Mouse (Mus musculus) layer of hippocampus, postnatal 36 days (tissue): ENCODE results near the gene Kptn. TPM values are rescaled to one million over a fixed set of nuclear protein-coding genes. Genes with fewer than 3 reads are reported as not detected.

Source experiments
- DNase-seq, 2 experiments: peaks; one replicate each; pipeline ENCODE4 v3.0.0; 2022
- total RNA-seq, 2 experiments: library from RNA; stranded (reverse); gene quantifications; 2 replicates each; pipeline ENCODE4 v1.2.3; 2021

Kptn gene
- total RNA-seq, 2 experiments from 2014 or later, result 32.0 to 37.8 TPM

- no peak for DNase-seq
Observed at GRCm38 (mm10) chr7:16125829-16126228, 6.1 kb downstream of the Kptn start.

GRCm38 (mm10) chr7:16128344-16128743, 8.6 kb downstream of the Kptn start:
- DNase-seq, result no peak

DNA sequence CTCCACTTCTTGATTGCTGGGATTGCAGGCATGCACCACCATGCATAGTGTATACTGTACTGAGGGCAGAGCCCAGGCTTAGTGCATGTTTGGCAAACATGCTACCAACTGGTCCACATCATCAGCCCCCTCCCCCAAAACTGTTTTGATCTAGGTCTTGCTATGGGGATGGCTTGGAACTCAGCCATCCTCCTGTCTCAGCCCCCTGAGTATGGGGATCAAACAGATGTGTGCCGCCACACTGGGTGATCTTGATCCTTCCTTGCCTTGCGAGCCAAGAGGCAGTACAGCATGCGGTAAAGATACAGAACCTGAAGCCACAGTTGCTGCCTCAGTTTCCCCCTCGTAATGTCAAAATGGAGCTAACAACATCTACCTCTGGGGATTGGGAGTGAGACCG, 9.2 kb downstream of the Kptn start:
- no peak for DNase-seq

- DNase-seq, result peak; percentile 85 to 86
Observed at GRCm38 (mm10) chr7:16129421-16129845, 9.7 kb downstream of the Kptn start, which contains the start of gene Slc8a2. Slc8a2 (plus strand) TSS chr7:16129826.

DNA sequence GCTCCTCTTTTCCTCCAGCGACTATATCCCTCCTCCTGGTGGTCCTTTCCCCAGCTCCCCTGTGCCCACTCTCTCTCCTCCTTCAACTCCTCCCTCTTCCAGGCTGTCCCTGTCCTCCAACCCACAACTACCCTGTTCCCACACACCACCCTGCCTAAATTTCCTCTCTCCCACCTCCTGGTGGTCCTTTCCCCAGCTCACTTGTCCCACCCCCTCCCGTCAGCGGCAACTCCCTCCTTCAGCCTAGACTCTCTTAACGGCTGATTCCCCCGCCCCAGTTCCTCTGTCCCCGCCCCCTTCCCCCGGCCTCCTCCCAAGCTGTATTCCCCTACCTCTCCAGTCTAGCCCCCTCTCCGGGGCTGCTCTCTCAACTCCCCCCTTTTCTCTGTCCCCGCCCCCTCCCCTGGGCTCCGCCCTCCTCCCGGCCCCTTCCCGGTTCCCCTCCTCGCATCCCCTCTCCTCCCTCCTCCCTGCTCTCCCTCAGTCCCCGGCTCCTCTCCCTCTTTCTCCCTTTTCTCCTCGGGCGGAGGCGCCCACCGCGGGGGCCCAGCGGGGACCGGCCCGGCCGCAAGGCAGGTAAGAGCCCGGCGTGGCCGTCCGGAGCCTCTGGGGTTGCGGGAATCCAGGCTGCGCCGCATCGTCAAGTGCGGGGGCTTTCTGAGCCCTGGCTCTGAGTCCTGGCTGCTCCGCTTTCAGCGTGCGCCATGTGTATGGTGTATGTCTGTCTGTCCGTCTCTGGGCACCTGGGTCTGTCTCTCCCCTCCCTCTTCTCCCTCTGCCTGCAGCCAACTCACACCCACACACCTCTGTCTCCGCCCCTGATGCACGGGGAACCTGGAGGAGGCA, 10.4 kb downstream of the Kptn start:
- DNase-seq, result peak; percentile 64 to 76

- no peak for DNase-seq
Observed at GRCm38 (mm10) chr7:16130956-16131634, 11.4 kb downstream of the Kptn start.

DNA sequence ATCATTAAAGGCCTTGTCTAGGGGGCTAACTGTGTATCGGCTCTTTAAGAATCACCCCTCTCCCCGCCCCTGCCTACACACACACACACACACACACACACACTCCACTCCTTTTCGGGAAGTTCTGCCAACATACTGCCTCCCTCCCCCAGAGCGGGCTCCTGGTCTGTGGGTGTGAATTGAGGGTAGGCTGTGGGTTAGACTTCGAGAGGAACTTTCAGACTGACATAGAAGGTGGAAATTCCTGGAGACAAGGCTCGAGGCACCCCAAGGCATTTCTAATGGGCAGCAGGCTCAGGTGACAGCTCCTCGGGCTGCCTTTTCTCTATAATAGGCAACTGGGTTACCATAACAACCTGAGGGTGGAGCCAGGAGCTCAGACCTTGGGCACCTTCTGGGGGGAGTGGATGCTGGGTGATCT, 12.5 kb downstream of the Kptn start:
- DNase-seq, result no peak

GRCm38 (mm10) chr7:16132926-16133325, 13.2 kb downstream of the Kptn start:
- no peak for DNase-seq

GRCm38 (mm10) chr7:16133691-16134090, 14.0 kb downstream of the Kptn start:
- DNase-seq, result no peak

DNA sequence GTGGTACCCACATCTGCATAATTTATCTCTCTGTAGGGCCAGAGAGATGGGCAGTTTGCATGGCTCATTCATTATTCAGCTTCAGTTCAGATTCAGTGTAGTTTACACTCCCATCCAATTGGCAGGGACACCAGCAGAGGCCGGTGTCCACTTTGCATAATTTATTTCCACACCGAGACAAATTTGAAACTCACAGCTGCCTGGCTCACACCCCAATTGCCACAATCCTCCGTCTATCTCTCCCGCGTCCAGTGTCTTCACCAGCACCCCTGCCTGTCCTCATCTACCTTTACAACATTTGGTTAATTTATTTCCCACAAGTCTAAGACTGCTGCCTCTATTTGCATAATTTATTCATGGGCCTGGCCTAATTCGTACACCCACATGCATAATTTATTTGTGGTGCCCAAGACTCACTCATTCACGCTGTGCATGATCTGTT, 15.3 kb downstream of the Kptn start:
- no peak for DNase-seq

GRCm38 (mm10) chr7:16146489-16147410, 27.1 kb downstream of the Kptn start:
- DNase-seq, result peak; percentile 70 to 74

- no peak for DNase-seq
Observed at GRCm38 (mm10) chr7:16147643-16148042, 27.9 kb downstream of the Kptn start.

DNA sequence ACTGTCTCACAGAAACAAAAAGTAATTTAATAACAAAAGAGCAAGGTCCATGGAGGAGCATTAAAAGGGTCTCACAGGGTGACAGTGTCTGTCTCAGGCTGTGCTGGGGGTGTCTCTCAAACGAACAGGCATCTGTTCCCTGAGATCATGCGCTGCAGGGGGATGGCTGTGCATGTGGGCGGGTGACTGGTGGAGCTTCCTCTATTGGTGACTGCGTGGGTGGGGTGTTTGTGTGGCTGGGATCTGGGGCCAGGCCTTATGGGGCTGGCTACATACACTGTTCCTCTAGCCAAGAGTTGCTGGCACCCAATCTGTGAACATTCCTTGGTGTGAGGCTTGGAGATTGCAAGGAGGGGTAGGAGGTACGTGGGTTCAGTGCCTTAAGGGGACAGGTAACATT, 29.5 kb downstream of the Kptn start:
- peak; percentile 82 to 85 for DNase-seq

- DNase-seq, result no peak
Observed at GRCm38 (mm10) chr7:16150191-16151145, 30.8 kb downstream of the Kptn start.

- DNase-seq, result no peak
Observed at GRCm38 (mm10) chr7:16153522-16153921, 33.8 kb downstream of the Kptn start.

DNA sequence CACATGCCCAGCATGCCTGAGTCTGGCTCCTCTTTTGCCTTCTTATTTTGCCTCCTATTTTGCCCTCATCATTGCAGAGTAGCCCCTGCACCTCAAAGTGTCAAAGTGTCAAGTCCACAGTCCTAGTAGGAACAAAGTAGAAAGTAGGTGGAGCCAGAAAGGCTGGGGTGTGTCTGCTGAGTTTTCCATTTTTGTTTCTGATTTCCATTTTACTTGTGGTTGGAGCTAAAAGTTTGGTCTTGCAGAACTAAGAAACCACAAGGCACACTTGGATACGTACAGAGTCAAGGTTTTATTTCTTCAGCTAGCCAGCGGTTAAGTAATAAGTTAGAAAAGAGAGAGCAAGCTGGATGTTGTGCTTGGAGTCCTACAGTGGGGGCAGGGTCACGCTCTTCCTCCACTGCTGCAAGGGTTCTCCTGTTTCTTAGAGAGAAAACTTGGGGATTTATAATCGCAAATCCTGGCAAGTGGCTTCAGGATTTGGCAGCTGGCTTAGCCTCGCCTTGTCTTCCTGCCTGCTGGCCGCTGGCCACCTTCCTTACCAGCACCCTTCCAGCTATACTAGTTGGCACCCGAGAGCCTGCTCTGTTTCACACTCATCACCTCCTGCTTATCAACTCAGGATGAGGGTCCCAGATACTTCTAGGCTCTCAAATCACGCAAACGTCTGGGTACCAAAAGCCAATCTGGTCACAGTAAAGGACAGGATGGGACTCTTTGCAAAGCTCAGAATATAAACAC, 35.6 kb downstream of the Kptn start:
- no peak for DNase-seq

DNA sequence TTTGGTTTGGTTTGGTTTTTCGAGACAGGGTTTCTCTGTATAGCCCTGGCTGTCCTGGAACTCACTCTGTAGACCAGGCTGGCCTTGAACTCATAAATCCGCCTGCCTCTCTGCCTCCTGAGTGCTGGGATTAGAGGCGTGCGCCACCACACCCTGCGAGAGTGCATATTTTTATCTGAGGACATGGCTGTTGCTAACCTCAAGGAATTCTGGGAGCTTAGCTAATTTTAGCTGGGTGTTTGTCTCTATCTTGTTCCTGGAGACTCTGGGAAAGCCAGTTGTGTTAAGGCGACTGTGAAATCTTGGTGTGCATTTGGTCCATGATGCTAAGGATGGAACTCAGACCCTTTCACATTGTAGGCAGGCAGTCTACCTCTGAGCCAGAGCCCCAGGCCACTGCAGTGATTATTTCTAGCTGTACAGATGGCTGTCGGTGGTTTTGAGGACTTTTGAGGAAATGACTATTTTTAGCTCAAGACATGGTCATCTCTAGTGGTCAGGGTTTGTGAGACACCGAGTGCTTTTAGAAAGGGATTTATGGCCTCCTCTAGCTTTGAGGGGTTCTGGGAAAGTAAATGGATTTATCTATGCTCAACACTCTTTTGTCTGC, 36.5 kb downstream of the Kptn start:
- DNase-seq, result no peak

DNA sequence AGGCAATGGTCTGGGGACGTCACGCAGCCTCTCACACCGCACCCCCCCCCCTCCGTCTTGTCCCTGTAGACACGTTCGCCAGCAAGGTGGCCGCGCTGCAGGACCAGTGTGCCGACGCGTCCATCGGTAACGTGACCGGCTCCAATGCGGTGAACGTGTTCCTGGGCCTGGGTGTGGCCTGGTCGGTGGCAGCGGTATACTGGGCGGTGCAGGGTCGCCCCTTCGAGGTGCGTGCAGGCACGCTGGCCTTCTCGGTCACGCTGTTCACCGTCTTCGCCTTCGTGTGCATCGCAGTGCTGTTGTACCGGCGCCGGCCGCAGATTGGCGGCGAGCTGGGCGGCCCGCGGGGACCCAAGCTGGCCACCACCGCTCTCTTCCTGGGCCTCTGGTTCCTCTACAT, 39.0 kb downstream of the Kptn start:
- no peak for DNase-seq

DNA sequence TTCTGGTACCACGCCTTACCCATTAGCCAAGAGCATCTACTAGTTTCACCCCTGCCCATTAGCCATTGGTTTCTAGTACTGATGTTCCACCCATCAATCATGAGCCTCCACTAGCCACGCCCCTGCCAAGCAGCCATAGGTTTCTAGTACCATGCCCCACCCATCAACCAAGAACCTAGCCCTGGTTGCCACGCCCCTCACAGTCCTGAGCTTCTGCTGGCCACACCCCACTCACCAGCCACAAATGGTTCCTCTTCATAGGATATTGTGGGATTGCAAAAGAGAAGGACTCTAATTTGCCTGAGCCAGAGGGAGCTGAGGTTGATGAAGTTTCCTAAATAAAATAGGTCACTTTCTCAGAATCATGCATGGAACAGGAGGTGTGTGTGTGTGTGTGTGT, 41.0 kb downstream of the Kptn start:
- no peak for DNase-seq

DNA sequence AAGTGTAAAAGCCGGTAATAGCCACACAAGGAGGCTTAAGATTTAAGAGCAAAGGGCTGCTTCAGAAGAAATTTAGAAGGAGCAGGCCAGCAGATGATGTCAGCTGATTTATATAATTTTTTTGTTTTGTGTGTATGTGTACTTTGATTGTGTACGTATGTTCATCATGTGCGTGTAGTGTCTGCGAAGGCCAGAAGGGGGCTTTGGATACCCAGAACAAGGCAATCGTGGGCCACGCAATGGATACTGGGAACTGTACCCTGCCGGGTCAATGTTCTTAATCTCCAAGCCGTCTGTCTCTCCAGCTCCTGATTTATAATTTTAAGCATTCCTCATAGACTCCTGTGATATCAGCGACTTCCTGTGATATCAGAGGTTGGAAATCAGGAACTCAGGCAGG, 41.6 kb downstream of the Kptn start:
- DNase-seq, result no peak
